Mouse (Mus musculus) thymus, adult 2 months (tissue): ENCODE results near the gene Trpm8.

Experiments used
- CTCF ChIP-seq: fragments of 200-500 bp; IDR thresholded peaks from 2 replicates; pipeline ENCODE4 v1.5.1; 2012; ENCODE audit warnings: mild to moderate bottlenecking, control low read depth, low read length, moderate library complexity, borderline replicate concordance; ENCODE audit not compliant: control insufficient read depth, poor library complexity, insufficient read depth; ENCODE audit errors: extremely low read depth
- POLR2A ChIP-seq: fragments of 200-500 bp; IDR thresholded peaks from 2 replicates; pipeline ENCODE4 v1.6.1; 2012; ENCODE audit warnings: mild to moderate bottlenecking, low read length, control low read depth, moderate library complexity; ENCODE audit not compliant: control insufficient read depth, poor library complexity, insufficient read depth; ENCODE audit errors: extremely low read depth

GRCm38 (mm10) chr1:88429413-88429812 is 152.0 kb downstream of the Trpm8 start:
- TF ChIP-seq CTCF (no peak), POLR2A (no peak)
